Mouse (Mus musculus): ENCODE measurements around the gene Dnah10. TPM values are rescaled to one million over a fixed set of nuclear protein-coding genes. Genes with fewer than 3 reads are reported as not detected.
A peak's percentile ranks its signal among the peaks of the same experiment; 100 is the strongest.

The Dnah10 gene
- polyA plus RNA-seq, 1 experiment from 2014 or later = 0.52 TPM

GRCm38 (mm10) chr5:124862871-124863741, 138.2 kb downstream of the Dnah10 start:
- peak overlapping the region; percentile 95 for H3K27ac ChIP-seq (ENCODE audit: low read depth, low read length)
- WGBS = under 1% methylated on average over 45 of the region's 88 CpGs
- peak; percentile 63 for DNase-seq (ENCODE audit: low spot score)
- no peaks in the 10 kb centered on the region for H3K36me3 ChIP-seq (ENCODE audit: control insufficient read depth, insufficient read depth, low read length)
- peak; percentile 70 for ATAC-seq (ENCODE audit: low FRiP score)
- H3K4me2 ChIP-seq (replicated peaks; ENCODE audit: low read depth, low read length) = peak overlapping the region; percentile 74
- no peaks in the 10 kb centered on the region for H3K9me3 ChIP-seq (ENCODE audit: control insufficient read depth, low read length)
- H3K4me1 ChIP-seq (replicated peaks; ENCODE audit: control insufficient read depth, insufficient read depth, low read length) = 0 out of 2 replicates have a peak, but pooled peaks cover 5% of the 10 kb centered on the region
- peaks cover 7% of the 10 kb centered on the region; the same call in 1 of the 2 replicates for H3K27me3 ChIP-seq (ENCODE audit: control insufficient read depth, insufficient read depth, low read length)
- H3K9ac ChIP-seq (ENCODE audit: low read depth, low read length) = peak overlapping the region; percentile 97
- peak overlapping the region; percentile 99 for H3K4me3 ChIP-seq (ENCODE audit: low read depth, low read length)

GRCm38 (mm10) chr5:124868981-124869380, 144.1 kb downstream of the Dnah10 start:
- no peak overlapping the region for H3K4me3 ChIP-seq (ENCODE audit: low read depth, low read length)
- peak; percentile 63 for DNase-seq (ENCODE audit: low spot score)
- 54% methylated on average over 4 of the region's 4 CpGs for WGBS
- H3K27ac ChIP-seq (ENCODE audit: low read depth, low read length) = no peak overlapping the region
- H3K4me1 ChIP-seq (replicated peaks; ENCODE audit: control insufficient read depth, insufficient read depth, low read length) = 0 out of 2 replicates have a peak, but pooled peaks cover 4% of the 10 kb centered on the region
- H3K9ac ChIP-seq (ENCODE audit: low read depth, low read length) = no peak overlapping the region
- H3K36me3 ChIP-seq (ENCODE audit: control insufficient read depth, insufficient read depth, low read length) = no peaks in the 10 kb centered on the region
- ATAC-seq (ENCODE audit: low FRiP score) = no peak
- H3K4me2 ChIP-seq (replicated peaks; ENCODE audit: low read depth, low read length) = no peak overlapping the region
- H3K27me3 ChIP-seq (ENCODE audit: control insufficient read depth, insufficient read depth, low read length) = no peaks in the 10 kb centered on the region
- no peaks in the 10 kb centered on the region for H3K9me3 ChIP-seq (ENCODE audit: control insufficient read depth, low read length)

GRCm38 (mm10) chr5:124872033-124872432, 147.1 kb downstream of the Dnah10 start:
- ATAC-seq (ENCODE audit: low FRiP score) (no peak), DNase-seq (ENCODE audit: low spot score) (no peak)
- Histone ChIP-seq H3K36me3 (ENCODE audit: control insufficient read depth, insufficient read depth, low read length) (no peaks in the 10 kb centered on the region), H3K27me3 (ENCODE audit: control insufficient read depth, insufficient read depth, low read length) (no peaks in the 10 kb centered on the region), H3K4me3 (ENCODE audit: low read depth, low read length) (no peak overlapping the region), H3K9me3 (ENCODE audit: control insufficient read depth, low read length) (no peaks in the 10 kb centered on the region), H3K9ac (ENCODE audit: low read depth, low read length) (no peak overlapping the region), H3K4me1 (replicated peaks; ENCODE audit: control insufficient read depth, insufficient read depth, low read length) (no peaks in the 10 kb centered on the region), H3K4me2 (replicated peaks; ENCODE audit: low read depth, low read length) (no peak overlapping the region), H3K27ac (ENCODE audit: low read depth, low read length) (no peak overlapping the region)
- WGBS = 75% methylated on average over 2 of the region's 2 CpGs

- H3K36me3 ChIP-seq (ENCODE audit: control insufficient read depth, insufficient read depth, low read length) = no peaks in the 10 kb centered on the region
- ATAC-seq (ENCODE audit: low FRiP score) = no peak
- no peak for DNase-seq (ENCODE audit: low spot score)
- no peaks in the 10 kb centered on the region for H3K27me3 ChIP-seq (ENCODE audit: control insufficient read depth, insufficient read depth, low read length)
- H3K27ac ChIP-seq (ENCODE audit: low read depth, low read length) = no peak overlapping the region
- H3K4me2 ChIP-seq (replicated peaks; ENCODE audit: low read depth, low read length) = no peak overlapping the region
- no peak overlapping the region for H3K9ac ChIP-seq (ENCODE audit: low read depth, low read length)
- 86% methylated on average over 3 of the region's 3 CpGs for WGBS
- no peak overlapping the region for H3K4me3 ChIP-seq (ENCODE audit: low read depth, low read length)
- H3K4me1 ChIP-seq (replicated peaks; ENCODE audit: control insufficient read depth, insufficient read depth, low read length) = no peaks in the 10 kb centered on the region
- no peaks in the 10 kb centered on the region for H3K9me3 ChIP-seq (ENCODE audit: control insufficient read depth, low read length)
Observed at GRCm38 (mm10) chr5:124873096-124873495, 148.2 kb downstream of the Dnah10 start.

- Histone ChIP-seq H3K4me3 (ENCODE audit: low read depth, low read length) (no peak overlapping the region), H3K4me1 (replicated peaks; ENCODE audit: control insufficient read depth, insufficient read depth, low read length) (no peaks in the 10 kb centered on the region), H3K9ac (ENCODE audit: low read depth, low read length) (no peak overlapping the region), H3K27me3 (ENCODE audit: control insufficient read depth, insufficient read depth, low read length) (no peaks in the 10 kb centered on the region), H3K4me2 (replicated peaks; ENCODE audit: low read depth, low read length) (no peak overlapping the region), H3K27ac (ENCODE audit: low read depth, low read length) (no peak overlapping the region), H3K36me3 (ENCODE audit: control insufficient read depth, insufficient read depth, low read length) (no peaks in the 10 kb centered on the region), H3K9me3 (ENCODE audit: control insufficient read depth, low read length) (no peaks in the 10 kb centered on the region)
- DNase-seq (ENCODE audit: low spot score) (no peak), ATAC-seq (ENCODE audit: low FRiP score) (no peak)
- 88% methylated on average over 6 of the region's 6 CpGs for WGBS
Observed at GRCm38 (mm10) chr5:124873890-124874601, 149.2 kb downstream of the Dnah10 start.

GRCm38 (mm10) chr5:124879251-124879650, 154.4 kb downstream of the Dnah10 start:
- ATAC-seq (ENCODE audit: low FRiP score) (no peak), DNase-seq (ENCODE audit: low spot score) (no peak)
- Histone ChIP-seq H3K27ac (ENCODE audit: low read depth, low read length) (no peak overlapping the region), H3K4me3 (ENCODE audit: low read depth, low read length) (no peak overlapping the region), H3K9me3 (ENCODE audit: control insufficient read depth, low read length) (no peaks in the 10 kb centered on the region), H3K9ac (ENCODE audit: low read depth, low read length) (no peak overlapping the region), H3K4me1 (replicated peaks; ENCODE audit: control insufficient read depth, insufficient read depth, low read length) (no peaks in the 10 kb centered on the region; the same call in 1 of the 2 replicates), H3K4me2 (replicated peaks; ENCODE audit: low read depth, low read length) (no peak overlapping the region), H3K36me3 (ENCODE audit: control insufficient read depth, insufficient read depth, low read length) (0 out of 2 replicates have a peak, but pooled peaks cover 3% of the 10 kb centered on the region), H3K27me3 (ENCODE audit: control insufficient read depth, insufficient read depth, low read length) (no peaks in the 10 kb centered on the region)
- 91% methylated on average over 4 of the region's 4 CpGs for WGBS

- Histone ChIP-seq H3K36me3 (ENCODE audit: control insufficient read depth, insufficient read depth, low read length) (0 out of 2 replicates have a peak, but pooled peaks cover 3% of the 10 kb centered on the region), H3K27ac (ENCODE audit: low read depth, low read length) (no peak overlapping the region), H3K9me3 (ENCODE audit: control insufficient read depth, low read length) (no peaks in the 10 kb centered on the region), H3K4me2 (replicated peaks; ENCODE audit: low read depth, low read length) (no peak overlapping the region), H3K4me1 (replicated peaks; ENCODE audit: control insufficient read depth, insufficient read depth, low read length) (no peaks in the 10 kb centered on the region; the same call in 1 of the 2 replicates), H3K9ac (ENCODE audit: low read depth, low read length) (no peak overlapping the region), H3K27me3 (ENCODE audit: control insufficient read depth, insufficient read depth, low read length) (no peaks in the 10 kb centered on the region), H3K4me3 (ENCODE audit: low read depth, low read length) (no peak overlapping the region)
- WGBS = 91% methylated on average over 6 of the region's 6 CpGs
- DNase-seq (ENCODE audit: low spot score) (no peak), ATAC-seq (ENCODE audit: low FRiP score) (no peak)
Observed at GRCm38 (mm10) chr5:124879801-124880200, 154.9 kb downstream of the Dnah10 start.

- H3K9ac ChIP-seq (ENCODE audit: low read depth, low read length) = no peak overlapping the region
- H3K36me3 ChIP-seq (ENCODE audit: control insufficient read depth, insufficient read depth, low read length) = peaks cover 5% of the 10 kb centered on the region; the same call in 1 of the 2 replicates
- no peaks in the 10 kb centered on the region; the same call in 1 of the 2 replicates for H3K4me1 ChIP-seq (replicated peaks; ENCODE audit: control insufficient read depth, insufficient read depth, low read length)
- H3K27ac ChIP-seq (ENCODE audit: low read depth, low read length) = no peak overlapping the region
- H3K27me3 ChIP-seq (ENCODE audit: control insufficient read depth, insufficient read depth, low read length) = no peaks in the 10 kb centered on the region
- no peak overlapping the region for H3K4me3 ChIP-seq (ENCODE audit: low read depth, low read length)
- no peak overlapping the region for H3K4me2 ChIP-seq (replicated peaks; ENCODE audit: low read depth, low read length)
- DNase-seq (ENCODE audit: low spot score) = no peak
- 92% methylated on average over 6 of the region's 6 CpGs for WGBS
- no peak for ATAC-seq (ENCODE audit: low FRiP score)
- no peaks in the 10 kb centered on the region for H3K9me3 ChIP-seq (ENCODE audit: control insufficient read depth, low read length)
Observed at GRCm38 (mm10) chr5:124883877-124884276, 159.0 kb downstream of the Dnah10 start.

All from hindbrain, embryonic 11.5 days (tissue).